Mouse (Mus musculus): ENCODE data around the gene Fgd3.

- TF ChIP-seq CTCF (IDR thresholded peaks at IDR 0.05; ENCODE audit: extremely low read depth, insufficient read depth, insufficient read length, insufficient replicate concordance) (no peak), POLR2A (IDR thresholded peaks at IDR 0.05; ENCODE audit: low read depth, low read length) (no peak)
Measured at GRCm38 (mm10) chr13:49367657-49368440, 47.7 kb upstream of the Fgd3 start.

Data from spleen, adult 2 months (tissue).